Mouse (Mus musculus) induced T-regulatory cell, adult 2 months (primary cell): ENCODE results near the gene Pot1a.

Experiments
- DNase-seq: peaks from one replicate; pipeline ENCODE4 v3.0.0-alpha.2; 2012; ENCODE audit warnings: low read depth

Gene Pot1a

DNA sequence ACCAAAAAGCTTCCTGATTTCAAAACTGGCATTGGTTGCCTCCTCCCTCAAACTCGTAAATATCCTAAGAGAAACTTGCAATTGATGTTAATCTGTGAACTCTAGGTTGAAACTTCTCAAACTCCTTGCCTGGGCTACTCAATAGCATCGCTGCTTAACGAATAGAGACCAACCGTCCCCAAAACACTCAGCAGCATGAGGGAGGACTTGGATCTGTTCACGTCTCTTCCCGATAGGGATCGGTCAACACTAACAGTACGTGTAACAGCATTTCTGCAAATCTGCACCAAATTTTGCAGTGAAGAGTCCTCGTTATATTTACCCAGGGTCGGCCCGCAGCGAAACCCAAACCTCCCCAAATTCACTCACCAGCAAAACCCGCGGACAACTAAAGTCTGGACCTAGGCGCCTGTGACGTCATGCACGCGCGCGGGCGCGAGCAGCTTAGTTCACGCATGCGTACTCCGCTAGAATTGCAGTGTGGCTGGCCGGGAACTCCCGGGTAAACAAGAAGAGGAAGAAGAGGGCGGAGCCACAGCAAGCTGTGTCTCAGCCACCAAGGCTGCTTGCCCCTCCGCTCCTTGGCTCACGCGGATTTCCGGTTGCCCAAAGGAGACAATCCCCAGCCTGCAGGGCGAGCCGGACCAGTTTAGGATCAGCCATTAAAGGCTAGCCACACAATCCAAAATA, at the start of gene Pot1a:
Gene Pot1a, minus strand, starts transcription at position 441 of the 690 bp plus-strand sequence.
- peak; percentile 98 for DNase-seq

DNA sequence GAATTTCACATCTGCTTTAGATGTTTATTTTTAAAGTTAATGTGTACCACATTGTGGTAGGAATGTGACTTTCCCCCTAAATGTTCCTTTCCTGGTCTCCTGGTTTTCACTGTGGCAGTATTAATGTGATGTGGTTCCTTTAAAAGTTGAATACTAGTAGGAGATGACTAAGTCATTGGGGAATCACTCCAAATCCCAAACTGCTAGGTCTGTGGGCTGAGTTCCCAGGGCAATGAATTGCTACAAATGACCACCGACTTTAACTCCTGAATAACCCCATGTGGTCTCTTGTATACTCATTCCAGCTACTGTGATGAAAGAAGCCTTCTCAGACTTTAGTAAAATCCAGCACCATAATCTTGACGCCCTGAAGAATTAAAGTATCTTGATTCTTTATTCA, 27.2 kb upstream of the Pot1a start:
- DNase-seq, result no peak

DNA sequence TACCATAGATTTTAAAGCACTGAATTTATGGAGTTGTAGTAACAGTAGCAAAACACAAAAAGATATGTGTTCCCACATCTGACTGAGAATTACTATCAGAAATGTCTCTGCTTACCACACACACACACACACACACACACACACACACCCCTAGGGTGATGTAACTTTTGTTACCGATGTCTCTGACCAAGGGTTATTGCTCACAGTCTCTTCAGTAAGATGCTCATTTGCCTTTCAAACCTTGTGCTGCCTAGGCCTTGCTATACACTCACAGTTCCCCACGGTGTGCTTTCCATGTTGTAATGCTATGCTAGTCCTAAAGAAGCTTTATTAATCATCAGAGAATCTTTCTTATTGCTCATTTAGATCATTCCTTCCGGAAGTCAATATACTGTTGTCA, 3.0 kb downstream of the Pot1a start:
- DNase-seq, result no peak

DNA sequence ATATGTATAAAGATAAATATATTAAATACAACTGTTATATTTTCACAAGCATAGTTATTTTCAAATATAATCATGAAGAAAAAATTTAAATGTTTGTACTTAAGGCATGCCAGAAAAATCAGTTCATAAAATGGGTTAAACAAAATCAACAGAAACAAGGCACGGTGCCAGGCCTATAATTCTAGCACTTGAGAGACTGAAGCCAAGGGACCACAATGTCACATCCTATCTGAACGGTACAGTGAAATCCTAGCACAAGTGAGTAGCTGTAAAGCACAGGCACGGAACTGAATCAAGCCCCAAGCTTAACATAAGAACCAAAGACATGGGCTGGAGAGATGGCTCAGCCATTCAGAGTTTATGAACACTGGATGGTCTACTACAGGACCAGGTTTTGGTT, 6.8 kb downstream of the Pot1a start:
- no peak for DNase-seq

DNA sequence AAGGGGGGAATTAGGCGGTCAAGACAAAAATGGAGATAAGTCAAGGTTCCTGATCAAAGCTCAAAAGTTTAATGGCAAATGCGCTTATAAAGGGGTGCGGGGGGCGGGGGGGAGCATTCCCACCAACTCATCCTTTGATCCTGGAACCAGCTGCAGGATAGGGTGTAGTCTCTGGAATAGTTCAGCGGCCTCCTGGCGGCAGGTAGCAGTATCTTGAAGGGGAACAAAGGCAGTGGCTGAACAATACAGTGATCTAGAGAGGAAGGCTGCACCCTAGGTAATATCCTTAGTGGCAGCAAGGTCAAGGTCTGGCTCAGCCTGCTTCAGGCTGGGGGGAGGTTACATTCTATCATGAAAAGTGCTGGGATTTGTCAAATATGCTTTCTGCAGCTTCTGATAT, 7.8 kb downstream of the Pot1a start:
- no peak for DNase-seq

DNA sequence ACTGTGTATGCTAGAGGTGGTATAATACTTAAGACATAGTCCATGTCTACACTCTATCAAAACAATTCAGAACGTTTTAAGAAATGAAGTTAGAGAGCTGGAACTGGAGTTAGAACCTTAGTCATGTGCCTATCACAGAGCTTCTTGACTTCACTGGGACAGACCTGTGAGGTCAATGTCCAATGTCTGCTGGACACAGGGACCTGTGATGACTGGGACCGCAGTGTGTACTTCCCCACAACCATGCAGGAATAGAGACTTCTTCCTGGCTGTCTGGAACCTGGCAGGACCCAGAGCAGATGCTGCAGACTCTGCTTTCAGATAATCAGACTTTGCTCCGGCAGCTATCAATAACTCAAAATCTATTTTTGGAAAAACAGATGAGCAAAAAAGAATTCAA, 40.8 kb downstream of the Pot1a start:
- no peak for DNase-seq

DNA sequence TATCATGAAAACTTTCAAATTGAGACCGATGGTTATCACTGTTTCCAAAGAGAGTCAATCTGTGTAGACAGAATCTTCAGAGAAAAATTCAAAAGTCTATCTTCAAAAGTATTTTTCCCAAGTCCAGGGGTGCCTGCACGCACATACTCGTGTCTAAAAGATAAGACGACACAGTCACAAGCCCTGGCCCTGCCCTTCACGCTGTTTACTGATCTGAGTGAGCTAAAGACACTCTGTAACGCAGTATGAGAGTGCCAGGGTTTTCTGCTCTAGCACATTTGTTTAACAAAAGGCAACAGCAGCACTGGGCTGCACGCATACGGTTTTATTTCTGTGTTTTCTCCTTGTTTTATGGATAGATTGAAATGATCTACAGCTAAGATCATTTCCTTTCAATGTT, 41.5 kb downstream of the Pot1a start:
- no peak for DNase-seq

DNA sequence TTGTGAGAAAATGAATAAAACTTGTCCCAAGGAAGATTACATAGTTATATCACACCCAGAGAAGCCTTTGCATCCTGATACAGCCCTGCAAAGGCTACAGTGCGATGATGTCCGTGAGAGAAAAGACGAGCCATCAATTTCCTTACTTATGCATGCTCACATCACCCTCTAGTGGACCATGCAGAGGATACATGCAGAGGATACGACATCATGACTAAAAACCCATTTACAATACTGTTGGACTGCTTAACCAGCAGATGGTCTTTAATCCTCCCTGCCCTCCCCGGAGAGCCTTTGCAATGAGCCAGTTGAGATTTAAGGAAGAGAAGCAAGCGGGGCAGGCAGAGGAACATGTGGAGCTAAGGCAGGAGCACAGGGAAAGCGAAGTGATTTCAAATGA, 42.0 kb downstream of the Pot1a start:
- DNase-seq, result peak; percentile 14

DNA sequence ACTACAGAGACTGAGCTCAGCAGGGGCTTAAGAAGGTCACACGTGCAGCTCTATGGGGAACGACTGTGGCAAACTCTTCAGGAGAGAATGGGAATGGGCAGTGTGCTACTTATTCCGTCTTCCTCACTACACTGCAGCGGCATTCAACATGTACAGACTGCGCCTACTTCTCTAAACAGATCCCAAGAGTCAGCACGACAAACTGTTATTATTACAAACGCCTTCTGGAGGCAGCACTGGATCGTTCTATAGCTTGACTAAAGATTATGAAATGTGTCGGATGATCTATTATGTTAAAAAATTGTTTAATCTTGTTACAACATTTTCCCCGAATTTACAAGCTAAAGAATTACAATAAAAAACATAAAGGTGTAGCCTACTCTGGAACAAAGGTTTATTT, 42.8 kb downstream of the Pot1a start:
- no peak for DNase-seq

DNA sequence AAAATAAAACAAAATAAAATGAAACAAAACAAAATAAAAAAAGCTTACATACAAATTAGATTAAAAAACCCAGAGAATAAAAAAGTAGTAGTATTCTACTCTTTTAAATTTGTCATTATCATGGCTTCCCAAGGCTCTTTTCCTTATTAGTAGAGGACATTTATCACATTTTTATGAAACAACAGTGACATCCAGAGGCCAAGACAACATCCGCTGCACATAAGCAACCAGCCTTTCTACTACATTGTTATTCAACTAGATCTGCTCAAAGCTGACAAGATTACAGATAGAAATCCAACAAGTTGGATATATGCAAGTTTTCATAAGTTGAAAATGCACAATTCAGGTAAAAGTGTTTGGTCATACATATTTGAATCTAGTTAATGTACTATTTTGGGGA, 56.4 kb downstream of the Pot1a start:
- no peak for DNase-seq

DNA sequence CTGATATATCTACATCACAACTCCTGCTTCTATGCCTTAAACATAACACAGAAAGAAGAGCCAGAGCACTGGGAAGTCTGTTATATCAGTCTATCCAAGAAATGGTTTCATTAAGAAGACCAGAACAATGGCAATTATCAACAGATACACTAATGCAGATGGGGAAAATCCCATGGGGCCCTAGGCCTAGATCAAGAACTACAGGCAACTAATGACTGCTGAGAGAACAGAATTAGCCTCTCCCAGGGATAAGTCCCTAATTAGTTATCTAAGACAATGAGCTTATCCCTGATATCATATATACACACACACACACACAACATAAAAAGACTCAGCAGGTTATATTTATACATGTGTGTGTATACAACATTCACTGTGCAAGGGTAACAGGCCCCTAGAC, 72.5 kb downstream of the Pot1a start:
- DNase-seq, result no peak

DNA sequence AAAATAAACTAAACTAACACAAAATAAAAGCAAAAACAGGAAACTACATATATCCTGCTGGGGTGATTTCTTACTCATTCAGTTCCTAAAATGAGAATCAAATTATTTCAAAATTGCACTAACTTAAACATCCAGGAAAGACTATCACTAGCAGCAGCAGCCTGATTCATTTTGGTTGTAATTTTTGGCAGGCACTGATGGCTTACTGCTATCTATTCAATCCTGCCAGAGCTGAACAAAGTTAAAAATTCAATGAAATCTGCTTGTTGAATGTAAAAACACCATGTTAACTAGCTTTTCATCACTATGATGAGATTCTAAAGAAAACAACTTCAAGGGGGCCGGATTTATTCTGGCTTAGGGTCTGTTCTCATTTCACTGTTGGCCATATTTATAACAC, 82.5 kb downstream of the Pot1a start:
- no peak for DNase-seq

DNA sequence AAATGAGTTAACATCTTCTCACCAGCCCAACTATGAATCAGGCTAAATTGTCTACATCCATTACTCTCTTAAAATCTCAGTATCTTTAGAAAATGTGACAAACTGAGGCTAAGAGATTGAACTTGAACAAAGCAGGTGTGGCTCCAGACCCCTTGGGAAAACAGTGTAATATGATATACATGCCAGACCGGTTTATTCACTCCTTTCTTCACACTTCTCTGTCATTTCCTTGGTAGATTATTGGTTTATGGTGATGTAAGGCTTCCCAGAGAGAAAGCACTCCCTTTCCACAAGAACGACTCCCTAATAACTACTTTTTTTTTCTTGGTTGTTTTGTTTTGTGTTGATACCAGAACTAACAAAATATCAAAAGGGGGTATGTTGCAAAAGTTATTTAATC, 98.4 kb downstream of the Pot1a start:
- DNase-seq, result no peak

DNA sequence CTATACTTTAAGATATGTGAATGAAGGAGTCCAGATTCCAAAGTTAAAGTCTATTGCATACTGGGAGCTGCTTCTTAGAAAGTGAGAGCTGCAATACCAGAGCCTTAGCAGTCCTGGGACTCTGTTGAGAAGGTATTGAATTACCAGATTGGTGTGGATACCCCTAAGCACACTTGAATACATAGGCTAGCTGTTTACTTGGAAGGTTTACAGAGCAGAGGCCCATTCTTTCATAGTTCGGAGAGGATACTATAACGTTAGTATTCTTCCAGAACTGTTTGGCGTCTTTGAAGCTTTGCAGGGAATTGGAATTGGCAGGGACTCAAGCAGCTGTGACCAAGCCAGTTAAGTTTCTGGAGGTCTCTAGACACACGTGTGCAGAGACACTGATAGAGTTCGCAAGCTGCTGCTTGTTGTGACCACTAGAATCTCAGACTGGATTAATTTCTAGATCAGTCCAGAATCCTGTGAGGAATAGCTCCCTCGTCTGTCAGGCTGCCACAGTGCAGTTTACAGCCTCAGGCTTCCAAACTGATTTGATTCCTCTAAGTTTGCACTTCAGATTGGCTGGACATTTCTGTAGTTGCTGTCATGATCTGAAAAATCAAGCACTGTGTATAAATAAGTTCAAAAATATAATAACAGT, 99.7 kb downstream of the Pot1a start:
- DNase-seq, result no peak

DNA sequence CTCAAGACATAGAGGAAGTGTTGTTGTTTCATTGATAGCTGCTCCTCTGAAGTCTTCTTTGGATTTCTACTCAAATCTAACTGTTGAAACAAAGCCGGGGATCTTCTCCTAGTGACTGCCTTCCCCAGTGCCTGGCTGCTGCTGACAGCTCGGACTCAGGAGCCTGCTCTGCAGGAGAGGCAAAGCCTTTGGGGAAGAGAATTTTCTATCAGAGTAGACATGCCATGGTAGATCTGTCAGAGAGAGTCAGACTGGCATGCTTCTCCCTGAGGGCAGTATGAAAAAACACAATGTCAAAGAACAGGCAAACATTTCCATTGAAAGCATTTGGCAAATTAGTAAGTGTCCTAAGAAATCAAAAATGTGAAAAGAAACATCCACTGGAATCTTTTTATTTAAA, 109.1 kb downstream of the Pot1a start:
- DNase-seq, result no peak
